Mouse (Mus musculus): ENCODE data around the gene Dhrs7c.

Gene Dhrs7c

GRCm38 (mm10) chr11:67797931-67798330 is at the start of gene Dhrs7c:
Gene Dhrs7c (plus strand): TSS chr11:67798187.
- DNase-seq = no peak

GRCm38 (mm10) chr11:67756287-67756686 is 41.7 kb upstream of the Dhrs7c start:
- DNase-seq = no peak

DNA sequence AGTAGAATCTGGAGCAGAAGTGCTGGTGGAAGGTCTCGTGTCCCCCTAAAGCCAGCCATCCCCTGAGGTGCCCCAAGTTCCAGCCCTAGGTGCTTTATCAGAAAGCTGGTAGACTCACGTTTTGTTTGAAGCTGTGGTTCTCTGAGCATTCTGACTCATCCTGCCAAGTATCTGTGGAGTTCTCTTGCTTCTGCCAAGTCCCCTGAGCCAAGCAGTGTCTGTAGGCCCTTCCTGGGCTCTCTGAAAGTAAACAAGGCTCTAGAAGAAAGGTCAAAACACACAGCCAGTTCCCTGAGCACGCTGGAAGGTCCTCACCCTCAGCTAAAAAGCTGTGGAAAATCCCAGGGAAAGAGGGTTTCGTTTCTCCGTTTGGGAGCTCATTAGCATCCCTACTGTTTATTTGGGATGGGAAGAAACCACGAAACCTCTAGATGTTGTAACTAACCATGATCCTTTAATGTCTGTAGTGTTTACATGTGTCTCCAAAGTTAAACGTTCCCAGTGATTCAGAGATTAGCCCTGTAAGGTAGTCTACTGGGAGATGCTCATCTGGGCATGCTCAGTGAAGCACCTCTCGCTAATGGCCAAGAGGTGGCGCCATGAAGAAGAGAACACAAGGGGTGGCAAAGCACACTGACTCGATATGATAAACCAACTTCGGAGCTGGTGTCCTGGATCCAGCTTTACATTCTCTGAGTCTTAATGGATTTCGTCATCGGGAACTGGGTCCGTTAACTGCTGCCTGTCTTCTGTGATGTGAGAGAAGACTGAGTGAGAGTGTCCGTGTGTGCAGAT is 40.4 kb upstream of the Dhrs7c start:
- DNase-seq = no peak

GRCm38 (mm10) chr11:67771053-67771452 is 26.9 kb upstream of the Dhrs7c start, which contains the start of gene Glp2r:
Gene Glp2r (minus strand): TSS chr11:67771153.
- DNase-seq = no peak

GRCm38 (mm10) chr11:67771691-67772090 is 26.3 kb upstream of the Dhrs7c start:
- no peak for DNase-seq

GRCm38 (mm10) chr11:67772577-67772976 is 25.4 kb upstream of the Dhrs7c start:
- peak in 1 of 2 experiments; percentile 14 for DNase-seq

DNA sequence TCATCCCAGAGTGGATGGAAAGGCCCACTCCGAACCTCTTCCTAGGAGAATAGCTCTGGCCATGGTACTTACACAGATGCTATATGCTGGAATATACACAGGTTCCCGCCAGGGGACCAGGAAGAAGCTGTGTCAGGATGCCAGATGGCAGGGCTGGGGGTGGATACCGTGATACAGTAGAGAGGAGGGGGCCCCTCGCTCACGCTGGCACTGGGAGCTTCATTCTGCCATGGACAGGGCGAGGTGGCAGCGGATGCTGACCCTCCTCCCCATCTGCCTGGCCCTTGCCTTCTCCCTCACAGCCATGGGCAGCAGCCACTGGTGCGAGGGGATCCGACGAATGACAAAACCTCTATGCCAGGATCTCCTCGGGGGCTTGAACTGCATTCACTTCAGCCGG is 23.6 kb upstream of the Dhrs7c start, which contains the start of gene Gsg1l2:
Gene Gsg1l2, plus strand, starts transcription at position 230 of the 400 bp plus-strand sequence.
- DNase-seq = no peak

DNA sequence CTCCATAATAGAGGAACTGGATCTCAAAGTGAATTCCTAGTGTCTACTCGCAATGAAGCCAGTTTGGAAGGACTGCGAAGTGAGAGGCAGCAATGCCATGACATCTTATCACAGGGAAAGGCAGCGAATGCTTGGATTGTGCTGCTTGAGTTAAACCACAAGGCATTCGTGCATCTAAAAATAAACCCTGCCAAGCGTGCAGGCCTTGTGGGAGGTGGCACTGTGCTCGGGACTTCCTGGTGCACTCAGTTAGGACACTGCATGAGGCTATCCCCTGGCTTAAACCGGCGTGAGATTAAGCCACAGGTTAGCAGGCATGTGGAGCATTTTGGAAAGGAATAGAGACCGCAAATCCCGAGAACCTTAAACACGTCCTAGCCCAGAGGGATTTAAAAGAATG is 7.8 kb upstream of the Dhrs7c start:
- DNase-seq = no peak

DNA sequence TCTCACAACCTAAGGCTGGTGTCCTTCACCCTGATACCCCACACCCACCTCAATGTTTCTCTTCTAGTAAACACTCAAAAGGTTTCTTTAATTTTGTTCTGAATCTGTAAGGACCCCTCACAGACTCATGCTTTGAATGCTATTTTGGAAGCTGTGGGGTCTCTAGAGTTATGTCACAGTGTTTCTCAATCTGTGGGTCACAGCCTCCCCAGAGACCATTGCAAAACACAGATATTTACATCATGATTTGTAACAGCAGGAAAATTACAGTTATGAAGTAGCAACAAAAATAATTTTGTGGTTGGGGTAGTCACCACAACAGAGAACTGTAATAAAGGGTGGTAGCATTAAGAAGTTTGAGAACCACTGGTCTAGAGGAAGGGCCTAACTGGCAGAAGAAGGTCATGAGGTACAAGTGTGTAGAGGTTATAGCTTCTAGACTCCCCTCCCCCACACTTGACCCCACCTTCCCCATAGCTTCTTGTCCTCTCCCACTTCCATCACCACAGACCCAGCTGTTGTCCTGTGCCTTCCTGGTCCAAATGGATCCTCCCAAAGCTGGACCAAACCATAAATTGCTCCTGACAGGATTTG is 2.2 kb downstream of the Dhrs7c start:
- no peak for DNase-seq

DNA sequence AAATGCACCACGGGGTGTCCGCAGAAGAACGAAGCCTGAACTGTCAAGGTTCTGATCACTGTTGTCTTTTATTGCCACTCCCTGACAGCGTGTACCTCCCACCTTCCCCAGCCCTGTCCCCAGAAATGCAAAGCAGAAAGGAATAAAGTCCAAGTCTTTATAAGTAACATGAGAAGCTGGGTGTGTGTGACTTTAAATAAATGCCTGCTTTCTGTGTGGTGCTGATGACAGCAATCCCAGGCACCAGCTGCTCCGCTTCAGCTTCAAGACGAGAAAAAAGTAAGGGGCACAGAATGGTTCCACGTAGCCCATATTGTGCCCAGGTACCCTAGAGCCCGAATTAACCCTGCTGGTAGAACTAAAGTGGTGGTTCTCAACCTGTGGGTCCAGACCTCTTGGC is 3.2 kb downstream of the Dhrs7c start:
- DNase-seq = no peak

DNA sequence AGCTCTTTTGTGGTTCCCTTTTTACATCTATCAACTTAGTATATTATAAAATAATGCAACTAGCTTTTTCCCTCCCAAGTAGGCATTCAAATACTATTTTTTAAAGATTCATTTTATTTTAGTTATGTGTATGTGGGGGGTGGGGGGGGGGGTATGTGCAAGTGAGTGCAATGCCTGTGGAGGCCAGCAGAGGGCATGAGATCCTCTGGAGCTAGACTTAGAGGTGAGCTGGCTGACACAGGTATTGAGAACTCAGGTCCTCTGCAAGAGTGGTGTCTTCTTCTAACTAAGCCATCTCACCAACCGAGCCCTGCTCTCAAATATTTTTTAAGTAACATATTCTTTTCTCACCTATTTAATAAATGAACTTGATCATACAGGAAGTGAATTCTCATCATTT is 7.6 kb downstream of the Dhrs7c start:
- no peak for DNase-seq

DNA sequence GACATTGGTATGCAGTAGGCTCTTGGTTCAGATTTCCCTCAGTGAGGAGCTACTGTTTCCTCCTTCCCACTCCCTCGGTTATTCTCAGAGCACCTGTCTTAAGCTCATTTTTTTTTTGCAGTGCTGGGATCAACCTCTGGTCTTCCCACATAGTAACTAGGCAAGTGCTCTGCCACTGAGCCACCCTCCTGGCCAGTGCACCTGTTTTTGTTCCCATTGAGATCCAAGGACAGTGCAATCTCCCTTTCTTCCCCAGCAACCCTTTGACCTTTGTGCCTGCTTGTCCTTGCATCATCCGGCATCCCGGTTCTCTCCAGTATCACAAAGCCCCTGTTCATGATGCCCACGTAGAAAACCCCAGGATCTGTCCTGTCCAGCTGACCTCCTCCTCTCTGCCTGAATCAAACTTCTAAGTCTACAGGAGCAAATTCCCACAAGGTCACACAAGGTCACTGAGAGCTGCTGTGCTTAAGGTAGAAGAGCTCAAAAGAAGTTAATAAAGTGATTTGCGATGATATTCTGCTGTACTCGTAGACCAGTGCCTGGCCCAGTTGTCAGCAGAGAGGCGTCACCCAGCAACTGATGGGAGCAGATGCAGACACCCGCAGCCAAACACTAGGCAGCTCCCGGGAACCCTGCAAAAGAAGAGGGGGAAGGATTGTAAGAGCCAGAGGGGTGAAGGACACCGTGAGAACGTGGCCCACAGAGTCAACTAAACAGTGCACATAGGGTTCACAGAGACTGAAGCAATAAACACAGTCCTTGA is 9.0 kb downstream of the Dhrs7c start:
- DNase-seq = no peak

DNA sequence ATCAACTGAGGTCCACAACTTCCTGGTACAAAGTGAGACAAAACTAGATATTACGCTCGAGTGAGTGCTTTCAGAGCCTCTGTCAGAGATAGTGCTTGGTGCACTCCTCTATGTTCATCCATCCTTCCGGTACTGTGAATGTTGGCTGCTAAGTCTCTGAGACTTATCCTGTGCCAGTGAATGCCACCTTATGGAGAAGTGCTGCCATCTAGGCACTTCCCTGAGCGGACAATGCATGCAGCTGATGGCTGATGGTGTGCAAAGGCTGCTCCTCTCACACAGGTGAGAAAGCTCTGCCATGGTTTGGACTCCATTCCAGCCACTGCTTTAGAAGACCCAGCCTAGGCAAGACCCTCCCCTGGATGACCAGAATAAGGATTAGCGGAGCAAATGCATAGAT is 10.1 kb downstream of the Dhrs7c start:
- no peak for DNase-seq

GRCm38 (mm10) chr11:67811535-67811934 is 13.5 kb downstream of the Dhrs7c start:
- no peak for DNase-seq

DNA sequence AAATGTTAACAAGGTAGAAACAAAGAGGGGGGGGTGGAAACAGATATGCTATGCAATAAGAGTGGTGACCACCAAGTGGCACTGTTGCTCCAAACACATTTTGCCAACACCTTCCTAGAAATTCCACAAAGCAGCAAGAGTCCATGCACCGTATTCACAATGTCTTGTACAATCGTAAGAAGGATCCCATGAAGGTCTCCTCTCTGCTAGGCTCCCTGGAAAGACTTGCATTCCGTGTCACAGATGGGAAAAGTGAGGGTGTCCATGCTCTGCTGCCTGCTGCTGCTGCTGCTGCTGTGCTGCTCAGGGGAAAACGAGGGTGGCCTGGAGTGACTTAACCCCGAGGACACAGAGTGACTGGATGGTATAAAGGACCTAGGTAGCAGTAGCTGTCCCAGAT is 21.6 kb downstream of the Dhrs7c start:
- peak; percentile 12 to 45 for DNase-seq

GRCm38 (mm10) chr11:67820221-67820620 is 22.2 kb downstream of the Dhrs7c start:
- peak; percentile 29 to 64 for DNase-seq

GRCm38 (mm10) chr11:67821560-67821959 is 23.6 kb downstream of the Dhrs7c start:
- DNase-seq = no peak

GRCm38 (mm10) chr11:67828360-67829059 is 30.5 kb downstream of the Dhrs7c start:
- DNase-seq = peak; percentile 20 to 57

- no peak for DNase-seq
Measured at GRCm38 (mm10) chr11:67829530-67829929, 31.5 kb downstream of the Dhrs7c start.

- no peak for DNase-seq
Measured at GRCm38 (mm10) chr11:67831820-67832219, 33.8 kb downstream of the Dhrs7c start.

GRCm38 (mm10) chr11:67835408-67836078 is 37.6 kb downstream of the Dhrs7c start:
- peak; percentile 37 to 69 for DNase-seq

DNA sequence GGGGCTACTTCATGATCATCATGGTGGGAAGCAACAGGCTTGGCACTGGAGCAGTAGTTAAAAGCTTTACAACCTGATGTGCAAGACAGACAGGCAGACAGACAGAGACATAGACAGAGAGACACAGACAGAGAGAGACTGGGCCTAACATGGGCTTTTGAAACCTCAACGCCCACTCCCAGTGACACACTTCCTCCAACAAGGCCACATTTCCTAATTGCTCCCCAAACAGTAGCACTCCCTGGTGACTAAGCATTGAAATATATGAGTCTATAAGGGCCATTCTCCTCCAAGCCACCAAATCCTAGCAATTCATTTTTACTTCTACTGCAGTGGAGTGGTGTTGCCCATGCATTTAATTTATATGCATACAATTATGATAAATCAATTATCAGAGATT is 41.8 kb downstream of the Dhrs7c start:
- no peak for DNase-seq
